Mouse (Mus musculus) limb, embryonic 11.5 days (tissue): ENCODE measurements around the gene Pip5kl1. TPM values are rescaled to one million over a fixed set of nuclear protein-coding genes. Genes with fewer than 3 reads are reported as not detected.
A peak's percentile ranks its signal among the peaks of the same experiment; 100 is the strongest.

Experiments used
- ATAC-seq: fragments of 200-750 bp; cut with Nextera tagmentation; 2 replicates; pipeline ENCODE4 v1.8.0; 2017; ENCODE audit warnings: low read depth; ENCODE audit not compliant: insufficient number of reproducible peaks, low FRiP score, low TSS enrichment
- DNase-seq: peaks from one replicate; pipeline ENCODE4 v3.0.0-alpha.2; 2015; ENCODE audit warnings: low spot score
- H3K27ac ChIP-seq: fragments of 300-500 bp; sonication (generic); replicated peaks from 2 replicates; pipeline ENCODE4 v1.5.1; 2014; ENCODE audit warnings: low read depth, mild to moderate bottlenecking, low read length
- H3K27me3 ChIP-seq: fragments of 300-500 bp; sonication (generic); 2 replicates; pipeline ENCODE4 v1.6.1; 2014; ENCODE audit warnings: mild to moderate bottlenecking, low read length, mixed read lengths; ENCODE audit not compliant: control insufficient read depth, insufficient read depth
- H3K36me3 ChIP-seq: fragments of 300-500 bp; sonication (generic); 2 replicates; pipeline ENCODE4 v1.6.1; 2014; ENCODE audit warnings: mild to moderate bottlenecking, low read length, moderate library complexity, mixed read lengths; ENCODE audit not compliant: control insufficient read depth, insufficient read depth
- H3K4me1 ChIP-seq: fragments of 300-500 bp; sonication (generic); 2 replicates; pipeline ENCODE4 v1.6.1; 2014; ENCODE audit warnings: low read length, mixed read lengths; ENCODE audit not compliant: control insufficient read depth, insufficient read depth
- H3K4me2 ChIP-seq: fragments of 300-500 bp; sonication (generic); 2 replicates; pipeline ENCODE4 v1.6.1; 2014; ENCODE audit warnings: low read depth, mild to moderate bottlenecking, moderate library complexity; ENCODE audit not compliant: severe bottlenecking
- H3K4me3 ChIP-seq: fragments of 300-500 bp; sonication (generic); 2 replicates; pipeline ENCODE4 v1.5.1; 2014; ENCODE audit warnings: low read depth, low read length
- H3K9ac ChIP-seq: fragments of 300-500 bp; sonication (generic); 2 replicates; pipeline ENCODE4 v1.6.1; 2014; ENCODE audit warnings: mild to moderate bottlenecking, low read length
- H3K9me3 ChIP-seq: fragments of 300-500 bp; sonication (generic); 2 replicates; pipeline ENCODE4 v1.6.1; 2016; ENCODE audit warnings: low read length; ENCODE audit not compliant: control insufficient read depth
- WGBS: fragments of 180-500 bp; shearing (Covaris S2); extraction: QIAGEN DNeasy Blood & Tissue Kit; methylation state at CpG from one replicate; pipeline ENCODE4 v1.1.7; 2014; 5-methylcytosine and 5-hydroxymethylcytosine counted together
- polyA plus RNA-seq: library from polyadenylated mRNA; unstranded; fragments of >200 nt; fragmentation: Nextera tagmentation; extraction: Ambion mirVana; gene quantifications from 2 replicates; pipeline ENCODE4 v1.2.1, GENCODE M21; 2014

The Pip5kl1 gene
- polyA plus RNA-seq, 1 experiment from 2014 or later: 3.3 TPM

GRCm38 (mm10) chr2:32607262-32607947 is 32.8 kb downstream of the Pip5kl1 start:
- Histone ChIP-seq H3K9ac (peak overlapping the region; percentile 79), H3K36me3 (peaks cover 3% of the 10 kb centered on the region; the same call in 1 of the 2 replicates), H3K9me3 (no peaks in the 10 kb centered on the region), H3K27ac (0 out of 2 replicates have a peak overlapping the region, but pooled peaks have one; percentile 38), H3K4me1 (peaks cover 27% of the 10 kb centered on the region), H3K27me3 (no peaks in the 10 kb centered on the region), H3K4me2 (peak overlapping the region; percentile 84), H3K4me3 (peak overlapping the region; percentile 72)
- peak; percentile 37 for ATAC-seq
- peak; percentile 74 for DNase-seq
- WGBS: 7% methylated on average over 34 of the region's 34 CpGs

GRCm38 (mm10) chr2:32608141-32608777 is 33.7 kb downstream of the Pip5kl1 start:
- DNase-seq (peak; percentile 73), ATAC-seq (peak; percentile 20; the same call in 1 of the 2 replicates)
- Histone ChIP-seq H3K27ac (peak overlapping the region; percentile 39; the same call in 1 of the 2 replicates), H3K9me3 (no peaks in the 10 kb centered on the region), H3K4me1 (peaks cover 27% of the 10 kb centered on the region), H3K36me3 (peaks cover 3% of the 10 kb centered on the region; the same call in 1 of the 2 replicates), H3K9ac (0 out of 2 replicates have a peak overlapping the region, but pooled peaks have one; percentile 4), H3K4me3 (peak overlapping the region; percentile 72), H3K4me2 (peak overlapping the region; percentile 44), H3K27me3 (no peaks in the 10 kb centered on the region)
- 2% methylated on average over 25 of the region's 25 CpGs for WGBS

GRCm38 (mm10) chr2:32608778-32609435 is 34.3 kb downstream of the Pip5kl1 start:
- Histone ChIP-seq H3K27me3 (no peaks in the 10 kb centered on the region), H3K4me1 (peaks cover 27% of the 10 kb centered on the region), H3K4me3 (peak overlapping the region; percentile 72), H3K36me3 (peaks cover 3% of the 10 kb centered on the region; the same call in 1 of the 2 replicates), H3K9ac (no peak overlapping the region), H3K4me2 (peak overlapping the region; percentile 44), H3K9me3 (no peaks in the 10 kb centered on the region), H3K27ac (peak overlapping the region; percentile 39)
- peak; percentile 37 for DNase-seq
- no peak for ATAC-seq
- WGBS: 33% methylated on average over 18 of the region's 18 CpGs

GRCm38 (mm10) chr2:32610610-32611229 is 36.1 kb downstream of the Pip5kl1 start:
- DNase-seq (peak; percentile 67), ATAC-seq (no peak)
- Histone ChIP-seq H3K27ac (no peak overlapping the region), H3K36me3 (peaks cover 9% of the 10 kb centered on the region; the same call in 1 of the 2 replicates), H3K27me3 (no peaks in the 10 kb centered on the region), H3K9me3 (no peaks in the 10 kb centered on the region), H3K4me2 (peak overlapping the region; percentile 48), H3K4me3 (peak overlapping the region; percentile 25), H3K9ac (no peak overlapping the region), H3K4me1 (peaks cover 27% of the 10 kb centered on the region)
- WGBS: 21% methylated on average over 23 of the region's 23 CpGs

- no peak for ATAC-seq
- no peak overlapping the region for H3K27ac ChIP-seq
- H3K4me2 ChIP-seq: no peak overlapping the region
- no peaks in the 10 kb centered on the region for H3K27me3 ChIP-seq
- WGBS: 64% methylated on average over 26 of the region's 26 CpGs
- peaks cover 12% of the 10 kb centered on the region; the same call in 1 of the 2 replicates for H3K36me3 ChIP-seq
- no peak for DNase-seq
- H3K9me3 ChIP-seq: no peaks in the 10 kb centered on the region
- no peak overlapping the region for H3K9ac ChIP-seq
- no peak overlapping the region for H3K4me3 ChIP-seq
- peaks cover 26% of the 10 kb centered on the region for H3K4me1 ChIP-seq
Measured at GRCm38 (mm10) chr2:32612274-32612673, 37.7 kb downstream of the Pip5kl1 start.

- H3K4me1 ChIP-seq: peaks cover 30% of the 10 kb centered on the region
- DNase-seq: no peak
- no peak overlapping the region for H3K27ac ChIP-seq
- WGBS: 93% methylated on average over 1 of the region's 1 CpGs
- no peak overlapping the region for H3K4me2 ChIP-seq
- ATAC-seq: no peak
- H3K36me3 ChIP-seq: peaks cover 12% of the 10 kb centered on the region; the same call in 1 of the 2 replicates
- no peaks in the 10 kb centered on the region for H3K9me3 ChIP-seq
- no peak overlapping the region for H3K9ac ChIP-seq
- H3K4me3 ChIP-seq: no peak overlapping the region
- H3K27me3 ChIP-seq: no peaks in the 10 kb centered on the region
Measured at GRCm38 (mm10) chr2:32617109-32617508, 42.5 kb downstream of the Pip5kl1 start.

- H3K4me2 ChIP-seq: no peak overlapping the region
- peaks cover 10% of the 10 kb centered on the region; the same call in 1 of the 2 replicates for H3K36me3 ChIP-seq
- H3K27me3 ChIP-seq: no peaks in the 10 kb centered on the region
- H3K27ac ChIP-seq: no peak overlapping the region
- 97% methylated on average over 4 of the region's 4 CpGs for WGBS
- H3K4me3 ChIP-seq: no peak overlapping the region
- ATAC-seq (no peak), DNase-seq (no peak)
- peaks cover 30% of the 10 kb centered on the region for H3K4me1 ChIP-seq
- H3K9me3 ChIP-seq: no peaks in the 10 kb centered on the region
- no peak overlapping the region for H3K9ac ChIP-seq
Measured at GRCm38 (mm10) chr2:32617601-32618000, 43.0 kb downstream of the Pip5kl1 start.

- Histone ChIP-seq H3K9ac (no peak overlapping the region), H3K4me2 (no peak overlapping the region), H3K27ac (no peak overlapping the region), H3K4me3 (no peak overlapping the region), H3K27me3 (no peaks in the 10 kb centered on the region), H3K36me3 (peaks cover 10% of the 10 kb centered on the region; the same call in 1 of the 2 replicates), H3K9me3 (no peaks in the 10 kb centered on the region), H3K4me1 (peaks cover 30% of the 10 kb centered on the region)
- DNase-seq: no peak
- 86% methylated on average over 9 of the region's 9 CpGs for WGBS
- ATAC-seq: no peak
Measured at GRCm38 (mm10) chr2:32618051-32618450, 43.5 kb downstream of the Pip5kl1 start.
